Mouse (Mus musculus): ENCODE results near the gene Cdr1. TPM values are rescaled to one million over a fixed set of nuclear protein-coding genes. Genes with fewer than 3 reads are reported as not detected.

Cdr1 gene
- polyA plus RNA-seq, 1 experiment from 2014 or later: not detected

Small RNA genes lying within 50 kb of the gene (microRNA-seq; reads per million reads assigned to microRNA genes)
- not detected for gene Gm24396 (ENCODE audit: borderline number of aligned reads)

Measured in liver, embryonic 11.5 days (tissue).